Mouse (Mus musculus) forebrain, embryonic 13.5 days (tissue): Measurements from ENCODE around the gene Col3a1. TPM values are rescaled to one million over a fixed set of nuclear protein-coding genes. Genes with fewer than 3 reads are reported as not detected.

Experiments
- ATAC-seq: fragments of 200-750 bp; cut with Nextera tagmentation; 2 replicates; pipeline ENCODE4 v1.8.0; 2017
- H3K27ac ChIP-seq: fragments of 300-500 bp; sonication (generic); 2 replicates; pipeline ENCODE4 v1.5.1; 2015; ENCODE audit warnings: inconsistent platforms, mild to moderate bottlenecking, moderate library complexity
- H3K27me3 ChIP-seq: fragments of 300-500 bp; sonication (generic); 2 replicates; pipeline ENCODE4 v1.6.1; 2015; ENCODE audit warnings: mild to moderate bottlenecking, inconsistent platforms
- H3K36me3 ChIP-seq: fragments of 300-500 bp; sonication (generic); 2 replicates; pipeline ENCODE4 v1.6.1; 2015; ENCODE audit warnings: mild to moderate bottlenecking, inconsistent platforms; ENCODE audit not compliant: poor library complexity, severe bottlenecking
- H3K4me1 ChIP-seq: fragments of 300-500 bp; sonication (generic); 2 replicates; pipeline ENCODE4 v1.6.1; 2015; ENCODE audit warnings: inconsistent platforms
- H3K4me2 ChIP-seq: fragments of 300-500 bp; sonication (generic); 2 replicates; pipeline ENCODE4 v1.6.1; 2015; ENCODE audit warnings: inconsistent platforms, mild to moderate bottlenecking, moderate library complexity
- H3K4me3 ChIP-seq: fragments of 300-500 bp; sonication (generic); 2 replicates; pipeline ENCODE4 v1.5.1; 2015; ENCODE audit warnings: mild to moderate bottlenecking, inconsistent platforms
- H3K9ac ChIP-seq: fragments of 300-500 bp; sonication (generic); 2 replicates; pipeline ENCODE4 v1.6.1; 2015; ENCODE audit warnings: mild to moderate bottlenecking, inconsistent platforms
- H3K9me3 ChIP-seq: fragments of 300-500 bp; sonication (generic); replicated peaks from 2 replicates; pipeline ENCODE4 v1.6.1; 2016; ENCODE audit warnings: inconsistent platforms
- WGBS: fragments of 180-500 bp; shearing (Covaris S2); methylation state at CpG from one replicate; pipeline ENCODE4 v1.1.7; 2015; 5-methylcytosine and 5-hydroxymethylcytosine counted together
- polyA plus RNA-seq: library from polyadenylated mRNA; unstranded; fragments of >200 nt; fragmentation: Nextera tagmentation; extraction: Ambion mirVana; gene quantifications from 2 replicates; pipeline ENCODE4 v1.2.1, GENCODE M21; 2015

Col3a1 gene
- polyA plus RNA-seq, result 94.5 and 101 TPM in 2 replicates

DNA sequence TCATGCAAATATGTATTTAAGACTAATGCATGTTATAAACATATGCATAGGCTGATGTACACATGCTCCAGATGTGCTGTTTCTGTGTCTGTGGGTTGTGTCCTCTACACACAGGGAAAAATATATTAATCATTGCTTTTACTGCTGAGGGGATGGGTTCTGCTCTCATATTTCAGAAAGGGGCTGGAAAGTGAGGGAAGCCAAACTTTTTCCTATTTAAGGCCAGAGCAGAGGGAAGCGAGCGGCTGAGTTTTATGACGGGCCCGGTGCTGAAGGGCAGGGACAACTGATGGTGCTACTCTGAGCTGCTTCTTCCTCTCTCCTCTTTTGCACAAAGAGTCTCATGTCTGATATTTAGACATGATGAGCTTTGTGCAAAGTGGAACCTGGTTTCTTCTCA is at the start of gene Col3a1:
Gene Col3a1, plus strand, starts transcription at position 151 of the 400 bp plus-strand sequence.
- no peaks in the 10 kb centered on the region for H3K36me3 ChIP-seq
- H3K27ac ChIP-seq, result no peak within 1 kb of the TSS
- H3K4me3 ChIP-seq, result no peak within 1 kb of the TSS
- no peak for ATAC-seq
- no peak within 1 kb of the TSS for H3K4me2 ChIP-seq
- no peaks in the 10 kb centered on the region for H3K27me3 ChIP-seq
- H3K4me1 ChIP-seq, result no peaks in the 10 kb centered on the region
- no peaks in the 10 kb centered on the region for H3K9me3 ChIP-seq
- no peak within 1 kb of the TSS for H3K9ac ChIP-seq
- WGBS, result 93% methylated on average over 4 of the region's 4 CpGs

DNA sequence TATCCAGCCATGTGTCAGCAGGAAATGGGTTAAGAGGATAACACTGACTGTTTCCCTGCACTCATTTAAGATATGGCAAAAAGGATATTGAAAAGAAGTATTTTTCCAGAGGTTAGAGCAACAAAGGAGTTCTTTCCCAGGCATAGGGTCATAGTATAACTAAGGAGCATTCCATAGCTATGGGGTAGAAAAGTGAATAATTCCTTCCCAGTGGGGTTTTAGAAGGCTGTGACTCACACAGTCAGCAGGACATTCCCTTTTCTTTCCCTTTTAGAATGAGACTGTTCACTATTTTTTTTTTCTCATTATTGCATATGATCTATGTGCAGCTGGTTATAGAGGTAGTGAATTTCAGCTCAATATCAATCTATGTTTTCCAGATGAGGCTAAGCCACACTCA is 41.9 kb upstream of the Col3a1 start:
- Histone ChIP-seq H3K4me3 (no peak overlapping the region), H3K36me3 (no peaks in the 10 kb centered on the region), H3K9ac (no peak overlapping the region), H3K4me2 (no peak overlapping the region), H3K27ac (no peak overlapping the region), H3K4me1 (no peaks in the 10 kb centered on the region), H3K27me3 (no peaks in the 10 kb centered on the region), H3K9me3 (no peaks in the 10 kb centered on the region)
- ATAC-seq, result no peak

DNA sequence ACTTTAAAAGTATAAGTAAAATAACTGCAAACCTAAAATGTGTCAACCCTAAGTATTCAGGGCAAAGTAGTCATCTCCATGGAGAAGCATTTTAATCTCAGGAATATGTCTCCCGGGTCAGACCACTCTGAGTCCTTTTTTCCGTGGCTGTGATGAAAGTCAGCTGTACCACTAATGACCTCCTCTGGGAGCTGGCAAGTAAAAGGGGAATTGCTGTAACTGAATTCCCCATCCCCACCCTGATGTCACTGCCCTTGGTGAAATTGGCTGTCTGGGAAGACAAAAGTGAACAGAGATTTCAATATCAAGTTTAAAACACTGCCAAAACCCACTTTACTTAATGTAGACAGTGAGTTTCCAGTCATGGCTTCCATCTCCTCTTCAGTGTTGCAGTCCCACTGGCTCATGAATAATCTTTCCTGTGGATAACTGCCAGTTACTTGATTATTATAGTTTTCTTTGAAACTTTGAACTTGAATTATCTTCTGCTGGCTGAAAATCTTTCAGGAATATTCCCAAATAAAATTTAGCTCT is 35.3 kb upstream of the Col3a1 start:
- H3K36me3 ChIP-seq, result no peaks in the 10 kb centered on the region
- WGBS, result 67% methylated on average over 2 of the region's 2 CpGs
- H3K9me3 ChIP-seq, result no peaks in the 10 kb centered on the region
- no peak overlapping the region for H3K4me3 ChIP-seq
- H3K4me1 ChIP-seq, result no peaks in the 10 kb centered on the region
- no peak overlapping the region for H3K4me2 ChIP-seq
- H3K27ac ChIP-seq, result no peak overlapping the region
- H3K9ac ChIP-seq, result no peak overlapping the region
- H3K27me3 ChIP-seq, result no peaks in the 10 kb centered on the region
- no peak for ATAC-seq

DNA sequence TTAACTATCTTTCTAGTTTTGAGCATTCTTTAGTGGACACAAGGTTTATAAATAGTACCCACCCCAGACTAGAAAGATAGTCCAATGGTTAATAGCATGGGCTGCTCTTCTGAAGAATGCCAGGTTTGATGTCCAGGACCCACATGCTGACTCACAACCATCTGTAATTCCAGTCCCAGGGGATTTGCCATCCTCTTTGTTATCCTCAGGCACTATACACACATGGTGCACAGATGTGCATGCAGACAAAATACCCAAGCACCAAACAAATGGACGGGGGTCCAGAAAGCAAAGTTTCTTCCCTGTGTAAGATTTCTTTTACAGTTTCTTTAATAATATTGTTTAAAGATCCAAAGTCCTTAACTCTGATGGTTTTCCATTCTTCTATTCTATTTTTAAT is 23.4 kb upstream of the Col3a1 start:
- no peak overlapping the region for H3K4me2 ChIP-seq
- WGBS, result 87% methylated on average over 1 of the region's 1 CpGs

DNA sequence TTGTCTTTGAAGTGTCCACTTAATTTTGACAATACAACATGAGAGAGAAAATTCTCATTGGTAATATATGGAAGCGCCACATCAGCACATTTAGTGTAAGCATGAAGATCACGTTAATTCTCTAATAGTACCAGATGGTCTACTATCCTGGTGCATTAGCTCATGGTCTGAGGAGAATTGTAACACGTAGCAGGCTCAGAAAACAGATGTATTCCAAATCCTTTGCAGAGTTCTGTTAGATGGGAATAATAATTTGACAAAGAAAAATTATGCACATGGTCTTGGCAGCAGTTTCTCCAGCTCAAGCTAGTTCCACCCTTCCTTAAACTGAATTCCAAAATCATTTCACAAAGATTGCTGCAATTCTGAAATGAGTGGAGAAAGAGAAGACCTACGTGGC is 21.3 kb upstream of the Col3a1 start:
- Histone ChIP-seq H3K36me3 (no peaks in the 10 kb centered on the region), H3K27me3 (no peaks in the 10 kb centered on the region), H3K4me2 (no peak overlapping the region), H3K4me3 (no peak overlapping the region), H3K9ac (no peak overlapping the region), H3K9me3 (no peaks in the 10 kb centered on the region), H3K4me1 (no peaks in the 10 kb centered on the region), H3K27ac (no peak overlapping the region)
- ATAC-seq, result no peak
- WGBS, result 76% methylated on average over 4 of the region's 4 CpGs

More for the DNA sequence above, 23.4 kb upstream of the Col3a1 start:
- no peaks in the 10 kb centered on the region for H3K27me3 ChIP-seq
- H3K9me3 ChIP-seq, result no peaks in the 10 kb centered on the region
- H3K27ac ChIP-seq, result no peak overlapping the region
- H3K36me3 ChIP-seq, result no peaks in the 10 kb centered on the region
- no peak for ATAC-seq
- no peak overlapping the region for H3K9ac ChIP-seq
- no peaks in the 10 kb centered on the region for H3K4me1 ChIP-seq
- no peak overlapping the region for H3K4me3 ChIP-seq

DNA sequence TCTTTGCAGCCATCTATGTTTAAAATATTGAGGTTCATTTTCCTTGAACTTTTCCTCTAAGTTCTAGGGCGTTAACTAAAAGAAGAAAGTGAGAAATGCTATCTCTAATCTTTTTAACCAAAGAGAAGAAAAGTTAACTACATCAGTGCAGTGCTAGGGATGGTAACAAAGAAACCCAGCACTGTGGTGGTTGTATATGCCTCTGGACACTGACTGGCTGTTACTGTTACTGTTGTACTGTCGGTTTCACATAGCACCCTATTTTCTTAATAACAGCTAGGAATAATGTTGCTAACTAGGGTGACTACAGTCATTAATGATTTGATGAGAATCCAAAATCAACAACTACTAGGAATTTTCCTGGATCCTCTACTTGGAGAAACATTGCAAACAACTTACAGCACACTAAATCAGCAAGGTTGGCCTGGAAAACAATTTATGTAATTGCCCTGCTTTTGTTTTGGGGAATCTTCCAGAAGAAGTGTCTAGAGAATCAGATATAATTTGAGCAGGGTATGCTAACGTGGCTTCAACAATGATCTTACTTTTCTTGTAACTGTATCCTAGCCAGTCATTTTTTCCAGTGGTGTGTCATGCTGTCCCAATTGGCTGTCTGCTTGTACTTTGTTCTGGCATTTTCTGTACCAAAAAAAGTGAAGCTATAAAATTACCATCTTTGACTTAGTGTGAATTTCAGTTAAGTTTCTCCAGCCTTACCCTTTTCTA is 11.8 kb upstream of the Col3a1 start:
- WGBS, result 83% methylated on average over 3 of the region's 3 CpGs

DNA sequence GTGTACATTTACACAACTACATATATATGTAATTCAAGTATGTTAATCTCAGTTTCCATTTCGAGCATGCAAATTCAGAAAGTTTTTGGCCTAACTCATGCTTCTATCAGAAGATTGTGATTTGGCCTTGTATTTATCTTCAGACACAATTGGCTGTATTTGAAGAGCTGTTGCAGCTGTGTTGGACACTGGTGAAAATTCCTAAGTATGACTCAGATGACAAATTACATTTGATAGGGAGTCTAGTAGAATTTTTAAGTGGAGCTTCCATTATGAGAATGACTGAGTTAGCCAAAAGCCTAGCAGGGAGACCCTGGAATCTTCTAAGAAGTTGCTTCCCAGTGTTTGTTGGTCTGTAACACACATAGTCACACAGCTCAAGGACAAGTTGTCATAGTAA is 7.1 kb upstream of the Col3a1 start:
- no peak for ATAC-seq
- Histone ChIP-seq H3K36me3 (no peaks in the 10 kb centered on the region), H3K4me1 (no peaks in the 10 kb centered on the region), H3K4me2 (no peak overlapping the region), H3K4me3 (no peak overlapping the region), H3K9me3 (no peaks in the 10 kb centered on the region), H3K27me3 (no peaks in the 10 kb centered on the region), H3K9ac (no peak overlapping the region), H3K27ac (no peak overlapping the region)
- WGBS, result 81% methylated on average over 1 of the region's 1 CpGs

More for the DNA sequence above, 11.8 kb upstream of the Col3a1 start:
- Histone ChIP-seq H3K9ac (no peak overlapping the region), H3K36me3 (no peaks in the 10 kb centered on the region), H3K9me3 (no peaks in the 10 kb centered on the region), H3K4me1 (no peaks in the 10 kb centered on the region), H3K27me3 (no peaks in the 10 kb centered on the region), H3K4me2 (no peak overlapping the region), H3K4me3 (no peak overlapping the region), H3K27ac (no peak overlapping the region)
- ATAC-seq, result no peak

DNA sequence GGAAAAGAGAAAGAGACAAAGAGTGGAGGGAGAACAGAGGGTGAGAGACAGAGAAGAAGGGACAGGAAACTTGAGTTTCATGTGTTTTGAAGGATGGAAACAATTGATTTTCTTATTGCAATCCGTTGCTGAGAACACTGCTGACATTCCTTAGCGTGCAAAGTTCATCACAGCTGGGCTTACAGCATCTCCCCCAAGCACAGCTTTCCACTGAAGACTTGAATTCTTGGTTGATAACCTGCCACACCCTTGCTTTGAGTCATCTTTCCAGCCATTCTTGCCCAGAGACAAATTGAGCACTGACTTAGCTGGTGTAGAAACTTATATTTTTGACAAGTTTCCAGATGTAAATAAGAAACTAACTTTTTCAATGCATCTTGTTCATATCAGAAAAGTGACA is 2.3 kb upstream of the Col3a1 start:
- H3K4me3 ChIP-seq, result no peak overlapping the region
- no peaks in the 10 kb centered on the region for H3K27me3 ChIP-seq
- H3K27ac ChIP-seq, result no peak overlapping the region
- H3K36me3 ChIP-seq, result no peaks in the 10 kb centered on the region
- no peaks in the 10 kb centered on the region for H3K4me1 ChIP-seq
- no peak overlapping the region for H3K4me2 ChIP-seq
- no peak overlapping the region for H3K9ac ChIP-seq
- no peaks in the 10 kb centered on the region for H3K9me3 ChIP-seq
- WGBS, result 88% methylated on average over 2 of the region's 2 CpGs
- no peak for ATAC-seq

DNA sequence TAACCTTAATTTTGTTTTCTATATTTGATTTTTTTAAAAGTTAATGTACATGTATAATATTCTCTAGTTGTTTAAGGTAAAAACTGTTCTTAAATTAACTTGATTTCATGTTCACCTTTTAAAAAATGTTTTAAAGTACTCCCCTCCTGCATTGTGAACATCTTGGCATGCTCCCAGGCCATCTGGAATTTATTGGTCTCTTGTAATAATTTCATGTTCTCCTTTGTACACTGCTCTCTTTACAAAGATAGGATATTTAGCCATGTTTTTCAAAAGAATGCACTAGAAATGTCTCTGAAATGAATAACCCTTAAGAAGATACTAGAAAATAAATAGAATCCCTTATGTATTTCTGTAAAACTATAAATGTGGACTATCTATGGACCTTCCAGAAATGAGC is 624 bp downstream of the Col3a1 start:
- Histone ChIP-seq H3K27me3 (no peaks in the 10 kb centered on the region), H3K4me3 (no peak overlapping the region), H3K9me3 (no peaks in the 10 kb centered on the region), H3K27ac (no peak overlapping the region), H3K36me3 (no peaks in the 10 kb centered on the region), H3K9ac (no peak overlapping the region), H3K4me2 (no peak overlapping the region), H3K4me1 (no peaks in the 10 kb centered on the region)
- no peak for ATAC-seq

DNA sequence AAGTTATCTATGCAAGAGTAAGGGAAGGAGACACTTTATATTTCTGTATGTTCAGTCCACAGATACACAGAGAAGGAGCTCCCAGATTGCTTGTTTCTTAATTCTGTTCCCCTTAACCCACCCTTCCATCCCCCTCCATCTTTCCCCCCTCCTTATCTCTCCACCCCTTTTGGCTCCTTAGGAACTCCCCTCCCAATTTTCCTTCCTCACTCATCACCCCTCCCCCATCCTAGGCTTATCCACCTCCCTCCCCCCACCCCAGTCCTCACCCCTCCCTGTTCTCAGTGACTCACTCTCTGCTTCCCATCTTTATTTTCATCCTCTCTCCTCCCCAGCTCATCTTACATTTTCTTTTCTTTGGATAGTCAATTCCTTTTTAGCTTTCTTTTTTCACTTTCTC is 1.5 kb downstream of the Col3a1 start:
- Histone ChIP-seq H3K4me1 (no peaks in the 10 kb centered on the region), H3K27me3 (no peaks in the 10 kb centered on the region), H3K9me3 (no peaks in the 10 kb centered on the region), H3K36me3 (no peaks in the 10 kb centered on the region), H3K27ac (no peak overlapping the region), H3K4me3 (no peak overlapping the region), H3K4me2 (no peak overlapping the region), H3K9ac (no peak overlapping the region)
- ATAC-seq, result no peak

DNA sequence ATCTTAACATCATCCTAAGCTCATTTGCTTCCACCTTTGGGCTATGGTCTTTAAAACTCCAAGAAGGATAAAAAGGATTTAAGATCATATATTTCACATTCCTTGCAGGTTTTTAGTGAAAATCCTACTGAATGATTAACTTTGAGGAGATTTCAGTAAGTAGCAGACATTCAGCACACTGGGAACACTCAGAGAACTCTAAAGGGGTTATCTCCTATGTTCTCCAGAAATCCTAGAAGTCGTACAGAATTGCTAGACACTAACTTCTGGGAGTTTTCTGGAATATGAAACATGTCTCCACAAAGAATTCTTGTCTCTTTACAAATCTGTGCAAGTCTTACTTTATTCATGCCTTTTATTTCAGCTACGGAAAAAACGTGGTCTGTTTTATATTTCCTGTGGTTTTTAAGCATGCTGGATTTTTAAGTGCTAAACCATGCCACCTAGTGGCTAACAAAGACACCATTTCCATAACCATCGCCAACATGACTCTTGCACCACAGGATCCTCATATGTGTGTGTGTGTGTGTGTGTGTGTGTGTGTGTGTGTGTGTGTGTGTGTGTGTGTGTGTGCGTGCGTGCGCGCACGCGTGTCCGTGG is 2.5 kb downstream of the Col3a1 start:
- no peaks in the 10 kb centered on the region for H3K9me3 ChIP-seq
- peak overlapping the region; percentile 34 for H3K4me2 ChIP-seq
- H3K36me3 ChIP-seq, result no peaks in the 10 kb centered on the region
- H3K27ac ChIP-seq, result no peak overlapping the region
- WGBS, result 32% methylated on average over 9 of the region's 11 CpGs
- no peaks in the 10 kb centered on the region for H3K27me3 ChIP-seq
- no peak overlapping the region for H3K4me3 ChIP-seq
- no peak overlapping the region for H3K9ac ChIP-seq
- no peaks in the 10 kb centered on the region for H3K4me1 ChIP-seq
- ATAC-seq, result peak; percentile 82

DNA sequence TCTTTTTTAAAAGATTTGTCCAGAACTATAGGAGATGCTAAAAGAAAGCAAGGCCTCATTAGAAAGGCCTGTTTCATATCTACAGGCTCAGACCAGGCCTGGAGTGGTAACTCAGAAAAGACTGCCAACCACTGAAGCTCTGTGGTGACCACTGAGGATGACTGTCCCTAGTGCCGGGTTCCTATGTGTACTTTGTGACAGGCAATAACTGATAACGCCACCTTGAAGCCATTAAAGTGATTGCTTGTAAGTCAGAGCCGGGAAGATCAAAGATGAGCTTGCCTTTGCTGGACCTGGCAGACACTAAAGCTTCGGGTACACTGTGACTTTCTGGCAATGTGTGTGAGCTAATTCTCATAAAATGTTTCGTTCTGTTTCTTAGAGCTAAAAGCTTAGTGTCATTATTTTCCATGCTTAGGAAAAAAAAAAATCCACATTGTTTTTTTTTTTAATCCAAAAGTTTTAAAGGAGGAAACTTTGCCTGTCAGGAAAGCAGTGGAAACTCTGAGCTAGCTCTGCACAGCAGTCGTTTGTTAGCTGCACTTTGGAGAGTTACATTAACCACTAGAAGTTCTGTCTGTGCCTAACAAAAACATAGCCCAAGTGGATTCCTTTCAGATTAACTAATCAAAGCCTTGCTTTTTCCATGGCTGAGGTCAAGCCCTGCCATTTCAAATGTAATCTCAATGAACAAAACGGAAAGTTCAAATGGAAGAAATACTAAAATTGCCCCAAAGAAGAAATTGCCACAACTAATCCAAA is 4.6 kb downstream of the Col3a1 start:
- Histone ChIP-seq H3K9me3 (no peaks in the 10 kb centered on the region), H3K27ac (no peak overlapping the region), H3K4me1 (no peaks in the 10 kb centered on the region), H3K36me3 (no peaks in the 10 kb centered on the region), H3K4me2 (no peak overlapping the region), H3K4me3 (no peak overlapping the region), H3K27me3 (no peaks in the 10 kb centered on the region), H3K9ac (no peak overlapping the region)
- ATAC-seq, result no peak
- 44% methylated on average over 7 of the region's 7 CpGs for WGBS
